Mouse (Mus musculus): ENCODE results near the gene Rhof.

- TF ChIP-seq POLR2A (IDR thresholded peaks at IDR 0.05; ENCODE audit: borderline replicate concordance, insufficient read depth, low read length) (no peak), CTCF (IDR thresholded peaks at IDR 0.05; ENCODE audit: borderline replicate concordance, insufficient read depth, low read depth, low read length) (no peak)
These were observed 9.2 kb upstream of the Rhof start for GRCm38 (mm10) chr5:123141555-123142160.

All from cerebellum, adult 2 months (tissue).